Mouse (Mus musculus): ENCODE measurements around the gene Ngb.

DNA sequence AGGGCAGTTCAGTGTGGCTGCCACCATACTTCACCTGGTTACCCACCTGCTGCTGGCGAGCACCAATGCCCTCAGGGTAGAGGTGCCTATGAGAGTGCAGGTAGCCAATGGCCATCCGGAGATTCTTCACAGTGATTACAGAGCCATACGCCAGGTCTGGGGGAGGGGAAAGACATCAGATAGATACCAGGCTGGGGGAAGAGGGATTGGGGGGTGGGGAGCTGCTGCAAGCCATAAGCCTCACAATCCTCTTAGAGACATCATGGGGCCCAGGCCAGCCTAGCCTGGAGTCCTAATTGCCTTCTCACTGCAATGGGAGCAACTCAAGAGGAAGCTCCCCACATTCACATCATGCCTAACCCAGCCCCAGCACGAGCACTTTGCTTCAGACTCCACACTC lies 24.9 kb upstream of the Ngb start:
- TF ChIP-seq CTCF (IDR thresholded peaks at IDR 0.05; ENCODE audit: borderline replicate concordance, insufficient read depth, low read depth, low read length) (no peak), POLR2A (IDR thresholded peaks at IDR 0.05; ENCODE audit: borderline replicate concordance, insufficient read depth, low read length) (no peak)

Measured in cerebellum, adult 2 months (tissue).